Mouse (Mus musculus) kidney, adult 8-10 months (tissue): ENCODE data around the gene Rbfox3.

Source experiments
- DNase-seq, 2 experiments: peaks; one replicate each; pipeline ENCODE4 v3.0.0; 2022

Gene Rbfox3

GRCm38 (mm10) chr11:118583573-118583972, 327.8 kb downstream of the Rbfox3 start:
- no peak for DNase-seq

- DNase-seq = no peak
These were observed 330.4 kb downstream of the Rbfox3 start for GRCm38 (mm10) chr11:118581019-118581418.

GRCm38 (mm10) chr11:118579622-118580021, 331.8 kb downstream of the Rbfox3 start:
- DNase-seq = no peak

GRCm38 (mm10) chr11:118577271-118577670, 334.1 kb downstream of the Rbfox3 start:
- DNase-seq = no peak

GRCm38 (mm10) chr11:118576611-118577010, 334.8 kb downstream of the Rbfox3 start:
- no peak for DNase-seq

- no peak for DNase-seq
These were observed 337.0 kb downstream of the Rbfox3 start for GRCm38 (mm10) chr11:118574418-118574817.

- DNase-seq = peak in 1 of 2 experiments; percentile 28
These were observed 337.8 kb downstream of the Rbfox3 start for GRCm38 (mm10) chr11:118573569-118573968.

GRCm38 (mm10) chr11:118573000-118573399, 338.4 kb downstream of the Rbfox3 start:
- no peak for DNase-seq

- DNase-seq = no peak
These were observed 341.2 kb downstream of the Rbfox3 start for GRCm38 (mm10) chr11:118570164-118570563.

- DNase-seq = no peak
These were observed 341.8 kb downstream of the Rbfox3 start for GRCm38 (mm10) chr11:118569571-118570062.

- DNase-seq = no peak
These were observed 347.5 kb downstream of the Rbfox3 start for GRCm38 (mm10) chr11:118563877-118564276.

GRCm38 (mm10) chr11:118562847-118563246, 348.6 kb downstream of the Rbfox3 start:
- no peak for DNase-seq

- no peak for DNase-seq
These were observed 353.2 kb downstream of the Rbfox3 start for GRCm38 (mm10) chr11:118558193-118558592.

GRCm38 (mm10) chr11:118555631-118556030, 355.8 kb downstream of the Rbfox3 start:
- DNase-seq = no peak

- no peak for DNase-seq
These were observed 356.9 kb downstream of the Rbfox3 start for GRCm38 (mm10) chr11:118554542-118554941.

GRCm38 (mm10) chr11:118553926-118554325, 357.5 kb downstream of the Rbfox3 start:
- no peak for DNase-seq

GRCm38 (mm10) chr11:118553001-118553400, 358.4 kb downstream of the Rbfox3 start:
- no peak for DNase-seq

- no peak for DNase-seq
These were observed 358.9 kb downstream of the Rbfox3 start for GRCm38 (mm10) chr11:118552478-118552877.

- no peak for DNase-seq
These were observed 359.7 kb downstream of the Rbfox3 start for GRCm38 (mm10) chr11:118551705-118552104.

GRCm38 (mm10) chr11:118550773-118551520, 360.4 kb downstream of the Rbfox3 start:
- no peak for DNase-seq

- no peak for DNase-seq
These were observed 363.2 kb downstream of the Rbfox3 start for GRCm38 (mm10) chr11:118548242-118548641.

GRCm38 (mm10) chr11:118546269-118546668, 365.1 kb downstream of the Rbfox3 start:
- DNase-seq = no peak

GRCm38 (mm10) chr11:118545690-118546089, 365.7 kb downstream of the Rbfox3 start:
- DNase-seq = no peak

- peak; percentile 19 to 38 for DNase-seq
These were observed 366.8 kb downstream of the Rbfox3 start for GRCm38 (mm10) chr11:118544564-118544963.

GRCm38 (mm10) chr11:118542906-118543305, 368.5 kb downstream of the Rbfox3 start:
- no peak for DNase-seq
